Mouse (Mus musculus): ENCODE results near the gene Zfp523.

- TF ChIP-seq POLR2A (IDR thresholded peaks at IDR 0.05; ENCODE audit: borderline replicate concordance, low read depth, low read length) (no peak), CTCF (IDR thresholded peaks at IDR 0.05; ENCODE audit: low read depth, low read length) (no peak)
Observed at GRCm38 (mm10) chr17:28135496-28135895, 41.4 kb upstream of the Zfp523 start.
